Mouse (Mus musculus) embryo, embryonic 10 days (tissue): ENCODE data around the gene Ccdc194.

Experiments
- DNase-seq: peaks from one replicate; pipeline ENCODE4 v3.0.0-alpha.2; 2015; ENCODE audit warnings: low spot score

The Ccdc194 gene

DNA sequence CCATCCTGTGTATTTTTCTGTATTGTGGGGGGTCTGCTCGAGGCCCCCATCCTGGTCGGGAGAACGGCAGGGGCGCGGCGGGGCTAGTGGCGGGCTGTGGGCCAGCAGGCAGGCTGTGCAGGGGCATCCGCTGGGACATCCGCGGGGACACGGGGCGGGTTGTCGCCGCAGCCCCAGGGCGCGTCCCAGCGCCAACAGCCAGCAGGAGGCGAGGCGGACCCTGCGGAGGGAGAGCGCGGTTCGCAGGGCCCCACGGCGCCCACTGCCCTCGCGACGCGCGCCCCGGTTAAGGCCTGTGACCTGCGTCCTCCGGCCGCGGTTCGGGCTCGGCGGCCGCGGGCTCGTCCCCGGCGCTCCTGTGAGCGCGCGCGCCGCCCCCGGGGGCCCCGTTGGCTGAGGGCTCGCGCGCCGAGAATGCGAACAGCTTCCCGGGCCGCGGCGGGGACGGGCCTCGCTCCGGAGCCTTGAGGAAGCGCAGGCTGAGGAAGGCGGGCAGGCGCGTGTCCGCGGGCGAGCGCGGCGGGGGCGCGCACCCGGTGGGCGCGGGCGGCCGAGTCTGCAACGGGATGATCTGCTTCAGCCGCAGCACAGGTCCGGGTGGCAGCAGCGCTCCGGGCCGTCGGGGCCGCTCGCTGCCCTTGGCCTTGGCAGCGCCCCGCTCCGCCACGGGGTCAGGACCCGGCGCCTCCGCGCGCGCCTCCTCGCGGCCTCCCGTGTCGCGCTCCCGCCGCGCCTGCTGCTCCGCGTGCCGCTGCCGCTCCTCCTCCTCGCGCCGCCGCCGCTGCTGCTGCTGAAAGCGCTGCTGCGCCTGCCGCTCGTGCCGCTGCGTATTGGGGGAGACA is 49.2 kb downstream of the Ccdc194 start:
- DNase-seq: peak; percentile 87

DNA sequence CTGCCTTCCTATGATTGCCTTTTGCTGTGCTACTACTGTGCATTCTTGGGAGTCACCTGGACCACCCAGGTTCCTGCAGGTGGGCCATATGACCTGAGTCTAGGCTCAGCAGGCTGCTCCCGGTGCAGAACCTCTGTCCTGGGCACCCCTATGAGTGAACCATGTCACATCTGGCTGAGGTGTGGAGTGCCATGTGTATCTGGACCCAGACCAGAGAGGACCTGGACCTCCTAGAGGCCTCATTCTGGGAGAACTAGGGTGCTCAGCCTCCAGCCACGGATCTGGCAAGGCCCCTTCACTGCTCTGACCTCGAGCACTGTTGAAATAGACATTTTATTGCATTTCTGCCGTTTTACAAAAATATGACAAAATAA is 49.8 kb downstream of the Ccdc194 start:
- no peak for DNase-seq

DNA sequence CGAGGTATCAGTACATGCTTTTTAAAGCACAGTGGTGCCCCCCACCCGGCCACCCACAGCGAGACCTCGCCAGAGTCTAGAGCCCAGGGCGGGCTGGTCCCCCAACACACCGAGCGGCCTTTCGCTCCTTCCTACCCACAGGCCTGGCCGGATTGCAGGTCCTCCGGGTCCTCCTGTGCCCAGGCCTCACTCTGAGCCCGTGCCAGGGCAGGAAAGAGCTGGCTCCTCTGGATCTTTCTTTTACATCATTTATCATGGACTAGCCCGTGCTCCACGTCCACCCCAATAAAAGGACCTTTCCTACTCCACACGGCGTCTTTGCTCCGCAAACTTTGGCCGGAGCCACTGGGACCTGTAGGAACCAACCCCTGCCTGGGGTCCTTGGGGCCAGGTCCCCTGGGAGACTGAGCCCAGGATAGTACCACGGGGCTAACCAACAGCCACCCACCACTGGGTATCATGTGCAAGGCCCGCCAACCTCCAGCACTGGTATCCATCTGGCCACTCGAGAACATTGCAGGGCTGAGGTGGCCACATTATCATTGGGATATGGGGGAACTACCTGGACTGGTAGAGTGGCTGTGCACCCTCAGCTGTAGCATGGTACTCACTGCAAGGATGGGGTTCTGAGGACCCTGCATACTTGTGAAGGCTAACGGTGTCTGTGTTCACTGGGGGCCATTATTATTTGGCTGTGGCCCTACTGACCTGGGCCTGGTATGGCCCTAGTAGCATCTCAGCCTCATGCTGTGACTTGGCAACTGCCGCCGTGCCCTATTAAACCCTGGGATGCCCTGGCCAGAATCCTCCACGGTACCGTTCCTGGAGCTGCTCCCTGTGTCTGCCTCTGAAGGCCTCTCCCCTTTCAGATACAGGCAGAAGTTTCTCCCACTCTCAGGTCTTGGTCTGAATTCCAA is 50.5 kb downstream of the Ccdc194 start:
- DNase-seq: no peak

DNA sequence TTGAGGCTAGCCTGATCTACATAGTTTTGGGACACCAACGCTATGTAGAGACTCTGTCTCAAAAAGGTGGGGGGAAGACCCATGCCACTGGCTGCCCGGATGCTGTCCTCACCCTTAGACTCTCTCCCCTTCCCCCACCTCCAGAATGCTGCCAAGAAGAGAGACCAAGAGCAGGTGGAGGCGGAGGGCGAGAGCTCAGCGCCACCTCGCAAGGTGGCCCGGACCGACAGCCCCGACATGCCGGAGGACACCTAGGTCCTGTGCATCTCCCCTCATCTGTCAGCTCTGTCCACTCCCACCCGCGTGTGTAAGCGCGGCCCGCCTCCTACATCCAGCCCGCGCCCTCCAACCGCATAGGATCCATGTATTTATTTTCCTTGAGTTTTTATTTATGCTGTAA is 51.2 kb downstream of the Ccdc194 start:
- DNase-seq: no peak

DNA sequence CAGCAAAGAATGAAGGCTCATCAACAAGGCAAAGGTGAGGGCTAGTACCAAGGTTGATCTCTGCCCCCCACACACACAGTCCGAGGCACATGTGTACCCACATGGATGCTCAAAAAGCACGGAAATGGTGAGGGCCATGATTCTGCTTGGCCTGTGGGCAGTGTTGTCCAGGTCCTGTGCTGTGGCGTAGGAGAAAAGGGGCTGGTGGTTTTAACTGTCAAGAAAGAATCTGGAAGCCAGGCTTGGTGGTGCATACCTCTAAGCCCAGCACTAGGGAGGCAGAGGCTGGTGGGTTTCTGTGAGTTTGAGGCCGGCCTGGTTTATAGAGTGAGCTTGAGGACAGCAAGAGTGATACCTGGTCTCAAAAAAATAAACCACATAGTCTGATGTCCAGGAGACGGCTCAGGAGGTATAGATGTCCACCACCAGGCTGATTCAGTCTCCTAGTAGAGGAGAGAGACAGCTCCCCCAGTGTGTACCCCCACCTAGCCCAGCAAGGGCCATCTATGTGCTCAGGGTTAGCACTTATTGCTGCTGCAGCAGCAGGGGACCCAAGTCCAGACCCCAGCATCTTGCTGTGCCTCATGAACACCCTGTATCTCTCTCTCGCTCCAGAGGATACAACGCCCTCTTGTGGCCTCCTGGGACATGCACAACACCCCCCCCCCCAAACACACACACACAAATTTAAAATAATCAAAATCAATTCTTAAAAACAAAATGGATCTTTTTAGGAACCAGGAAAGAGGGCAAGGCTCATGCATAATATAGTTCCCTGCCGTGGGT is 52.7 kb downstream of the Ccdc194 start:
- DNase-seq: no peak

DNA sequence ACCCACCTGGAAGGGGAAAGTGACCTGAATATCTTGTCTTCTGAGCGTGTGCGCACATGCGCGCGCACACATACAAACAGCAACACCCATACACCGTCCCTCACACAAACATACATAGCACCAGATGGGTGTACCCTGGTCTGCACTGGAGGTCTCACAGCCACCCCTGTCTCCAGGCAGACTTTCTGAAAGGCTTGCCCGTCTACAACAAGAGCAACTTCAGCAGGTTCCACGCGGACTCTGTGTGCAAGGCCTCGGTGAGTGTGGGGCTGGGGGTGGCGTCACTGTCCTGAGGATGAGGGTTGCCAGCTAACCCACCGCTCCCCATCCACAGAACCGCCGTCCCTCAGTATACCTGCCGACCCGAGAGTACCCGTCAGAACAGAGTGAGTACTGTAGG is 53.6 kb downstream of the Ccdc194 start:
- DNase-seq: no peak

DNA sequence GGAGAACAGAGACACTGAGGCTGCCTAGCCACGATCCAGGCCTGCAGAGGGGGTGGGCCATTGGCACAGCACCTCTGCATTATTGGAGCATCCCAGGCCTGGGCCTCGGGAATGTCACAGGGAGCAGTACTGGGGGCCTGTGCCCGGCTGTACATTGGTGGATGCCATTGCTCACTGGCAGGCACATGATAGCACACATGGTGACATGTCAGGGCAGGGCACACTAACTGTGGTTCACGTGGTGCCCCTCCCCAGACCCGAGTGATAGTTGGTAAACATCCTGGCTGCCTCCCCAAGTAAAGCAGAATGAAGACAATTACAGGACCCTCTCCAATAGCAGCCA is 54.6 kb downstream of the Ccdc194 start:
- DNase-seq: no peak

DNA sequence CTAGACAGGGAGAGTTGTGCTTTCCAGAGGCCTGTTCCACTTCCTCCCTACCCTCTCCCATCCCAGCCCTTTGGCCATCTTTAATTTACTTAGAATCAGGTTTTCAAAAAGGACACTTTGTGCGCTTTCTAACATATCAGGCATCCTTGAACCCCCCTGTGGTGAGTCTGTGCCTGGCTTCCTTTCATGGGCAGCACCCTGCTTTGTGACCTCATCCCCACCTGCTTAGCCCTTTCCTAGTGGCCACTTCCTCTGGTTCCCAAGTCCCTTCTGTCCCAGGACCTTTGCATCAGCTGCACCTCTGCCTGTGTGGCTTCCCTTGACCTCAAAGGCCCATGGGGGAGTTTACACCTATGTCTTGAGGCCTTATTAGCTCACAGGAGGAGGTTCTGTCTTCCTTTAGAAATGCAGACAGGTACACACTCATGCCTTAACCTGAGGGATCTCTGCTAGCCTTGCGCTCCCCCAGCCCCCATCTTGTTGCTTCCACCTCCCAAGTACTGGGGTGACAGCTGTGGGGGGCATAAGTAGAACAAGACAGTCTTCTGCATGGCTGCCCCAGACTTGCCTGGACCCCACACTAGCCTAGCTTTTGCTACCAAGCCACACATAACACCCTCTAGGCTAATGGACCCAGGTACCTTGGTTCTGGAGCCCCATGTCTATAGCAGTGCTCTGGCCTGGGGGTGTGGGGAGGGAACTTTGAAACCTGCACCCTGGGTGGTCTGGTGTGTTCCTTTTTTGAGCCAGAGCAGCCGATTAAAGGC is 55.2 kb downstream of the Ccdc194 start:
- no peak for DNase-seq
